Mouse (Mus musculus): ENCODE results near the gene Umodl1. TPM values are rescaled to one million over a fixed set of nuclear protein-coding genes. Genes with fewer than 3 reads are reported as not detected.

Gene Umodl1
- not detected for total RNA-seq (2021)

DNA sequence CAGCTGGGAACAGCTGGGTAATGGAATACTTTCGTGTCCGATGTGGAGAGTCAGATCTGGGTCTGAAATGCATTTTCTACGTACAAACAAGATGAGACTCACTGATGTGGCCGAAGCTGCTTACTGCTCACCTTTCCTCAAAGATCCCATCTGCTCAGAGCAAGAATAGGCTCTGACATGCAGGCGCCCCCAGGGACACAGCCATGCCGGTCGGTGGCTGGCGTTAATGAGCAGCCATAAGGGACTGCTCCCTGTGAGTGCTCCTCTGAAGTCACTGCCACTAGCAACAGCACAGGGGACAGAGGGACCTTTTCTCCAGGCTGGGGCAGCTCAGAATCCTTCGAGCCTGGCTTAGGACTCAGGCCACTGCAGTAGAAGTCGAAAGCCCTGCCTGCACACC is at the start of gene Umodl1:
Gene Umodl1 (plus strand): TSS at position 301 of the 400 bp plus-strand sequence.
- no peak for DNase-seq (ENCODE audit: low spot score)
- intact Hi-C loops (cut with DNase I): no loop called here

DNA sequence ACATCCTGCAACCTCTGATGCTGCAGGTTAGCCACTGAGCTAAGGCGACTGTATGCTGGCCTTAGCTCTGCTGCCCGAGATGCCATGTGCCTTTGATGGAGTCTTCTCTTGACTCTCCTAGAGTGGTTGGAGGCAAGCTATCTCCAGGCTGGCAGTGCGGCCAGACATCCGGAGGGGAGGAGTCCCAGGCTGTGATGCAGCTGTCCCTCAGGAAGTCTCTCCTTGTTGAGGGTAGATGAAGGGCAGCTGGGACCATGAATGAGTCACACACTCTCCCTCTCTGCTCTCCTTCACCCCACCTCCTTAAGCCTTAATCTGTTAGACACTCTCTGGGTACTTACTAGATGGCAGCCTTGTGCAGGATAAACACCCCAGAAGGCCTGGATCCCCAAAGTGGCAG is 46.9 kb upstream of the Umodl1 start:
- DNase-seq (ENCODE audit: low spot score): no peak
- intact Hi-C loops (cut with DNase I): no loop called here

DNA sequence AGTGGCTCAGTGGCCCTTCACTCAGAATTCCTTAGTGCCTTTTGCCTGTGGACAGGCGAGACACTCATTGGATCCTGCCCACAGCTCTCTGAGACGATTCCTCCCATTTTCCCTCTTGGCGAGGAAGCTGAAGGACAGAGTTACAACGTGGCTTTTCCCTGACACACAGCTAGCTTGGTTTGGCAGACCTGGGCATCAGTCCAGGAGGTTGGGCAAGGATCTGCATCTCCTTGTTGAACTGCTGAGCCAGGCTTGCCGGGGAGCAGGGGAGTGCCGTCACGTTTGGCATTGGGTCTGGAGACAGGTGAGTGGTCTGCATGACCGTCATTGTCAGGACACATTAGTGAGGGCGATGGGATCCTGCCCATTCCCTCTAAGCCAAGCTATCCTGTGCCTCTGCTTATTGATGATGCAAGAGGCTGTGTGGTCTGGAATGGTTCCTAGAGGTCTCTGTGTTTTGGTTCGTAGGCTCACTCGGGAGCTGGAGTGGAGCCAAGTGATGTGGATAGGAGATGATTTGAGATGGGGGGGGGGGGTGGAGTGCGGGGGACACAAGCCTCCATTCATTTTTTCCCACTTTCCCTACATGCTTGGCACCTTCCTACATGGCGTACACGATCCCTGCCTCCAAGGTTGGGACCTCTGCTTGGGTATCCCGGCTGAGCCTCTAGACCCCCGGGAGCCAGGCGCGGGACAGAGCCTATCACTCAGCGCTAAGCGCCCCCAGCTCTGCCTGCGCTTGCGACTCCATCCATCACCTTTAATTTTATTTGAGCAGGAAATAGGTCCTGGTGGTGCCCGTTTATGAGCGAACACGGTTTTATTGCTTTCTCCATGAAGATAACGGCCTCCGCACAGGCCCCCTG is 43.3 kb upstream of the Umodl1 start:
- DNase-seq (ENCODE audit: low spot score): no peak
- intact Hi-C loops (cut with DNase I): no loop called here

DNA sequence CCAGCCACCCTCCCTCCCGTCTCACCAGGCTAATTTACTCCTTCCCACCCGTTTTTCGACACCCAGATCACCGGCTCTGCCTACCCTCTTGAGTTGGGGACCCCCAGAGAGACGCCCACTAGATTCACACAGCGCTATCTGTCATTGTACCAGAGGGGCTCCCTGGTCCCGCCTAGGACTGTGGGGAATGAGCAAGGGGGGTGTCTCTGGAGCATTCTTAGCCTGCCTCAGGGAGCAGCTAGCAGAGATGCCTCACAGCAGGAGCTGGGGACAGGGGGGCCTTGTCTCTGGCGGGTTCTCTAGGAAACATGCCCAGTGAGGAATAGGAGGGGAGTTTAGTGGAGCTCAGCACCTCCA is 42.7 kb upstream of the Umodl1 start:
- no peak for DNase-seq (ENCODE audit: low spot score)
- intact Hi-C loops (cut with DNase I): no loop called here

DNA sequence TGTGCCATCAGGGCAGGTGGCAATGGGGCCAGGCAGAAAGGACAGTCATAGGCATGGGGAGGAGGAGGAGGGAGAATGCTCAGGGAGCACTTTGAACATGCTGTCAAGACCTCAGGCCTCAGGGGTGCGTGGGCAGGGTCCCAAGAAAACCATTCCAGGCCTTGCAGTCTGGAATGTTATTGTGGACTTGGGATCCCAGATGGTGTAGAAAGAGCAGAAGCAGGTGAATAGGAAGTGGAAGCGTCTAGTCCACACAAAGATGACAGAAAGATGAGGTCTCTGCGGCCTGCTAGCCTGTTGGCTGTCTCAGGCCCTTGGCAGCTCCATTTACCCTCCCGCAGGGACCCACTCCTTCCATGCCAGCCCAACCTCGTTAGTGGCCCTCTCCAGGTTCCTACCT is 41.9 kb upstream of the Umodl1 start:
- DNase-seq (ENCODE audit: low spot score): no peak

DNA sequence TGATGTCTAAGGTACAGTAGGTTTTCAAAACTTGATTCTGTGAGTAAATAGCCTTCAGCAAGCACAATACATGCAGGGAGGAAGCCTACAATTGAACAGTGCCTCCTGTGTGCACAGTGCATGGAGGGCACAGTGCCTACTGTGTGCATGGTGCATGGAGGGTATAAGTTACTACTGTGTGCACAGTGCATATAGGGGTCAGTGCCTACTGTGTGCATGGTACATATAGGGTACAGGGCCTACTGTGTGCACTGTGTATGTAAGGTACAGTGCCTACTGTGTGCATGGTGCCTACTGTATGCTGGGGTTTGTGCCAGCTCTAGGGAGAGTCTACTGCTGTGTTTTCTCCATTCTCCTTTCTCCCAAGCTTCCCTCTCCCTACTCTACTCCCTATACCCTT is 40.2 kb upstream of the Umodl1 start:
- DNase-seq (ENCODE audit: low spot score): no peak
- intact Hi-C loops (cut with DNase I): no loop called here

More for the DNA sequence above, 41.9 kb upstream of the Umodl1 start:
- intact Hi-C loops (cut with DNase I): no loop called here

DNA sequence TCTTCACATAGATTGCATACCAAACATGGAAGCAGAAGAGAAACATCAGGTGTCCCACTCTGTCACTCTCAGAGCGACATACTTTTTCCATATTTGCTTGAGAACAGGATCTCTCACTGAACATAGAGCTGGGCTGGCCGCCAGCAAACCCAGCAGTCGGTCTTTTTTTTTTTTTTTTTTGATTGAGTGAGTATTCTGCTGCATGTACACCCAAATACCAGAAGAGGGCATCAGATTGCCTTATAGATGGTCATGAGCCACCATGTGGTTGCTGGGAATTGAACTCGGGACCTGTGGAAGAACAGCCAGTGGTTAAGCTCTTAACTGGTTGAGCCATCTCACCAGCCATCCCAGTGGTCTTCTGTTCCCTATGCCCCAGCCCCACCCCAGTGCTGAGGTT is 30.9 kb upstream of the Umodl1 start:
- intact Hi-C loops (cut with DNase I): no loop called here
- no peak for DNase-seq (ENCODE audit: low spot score)

DNA sequence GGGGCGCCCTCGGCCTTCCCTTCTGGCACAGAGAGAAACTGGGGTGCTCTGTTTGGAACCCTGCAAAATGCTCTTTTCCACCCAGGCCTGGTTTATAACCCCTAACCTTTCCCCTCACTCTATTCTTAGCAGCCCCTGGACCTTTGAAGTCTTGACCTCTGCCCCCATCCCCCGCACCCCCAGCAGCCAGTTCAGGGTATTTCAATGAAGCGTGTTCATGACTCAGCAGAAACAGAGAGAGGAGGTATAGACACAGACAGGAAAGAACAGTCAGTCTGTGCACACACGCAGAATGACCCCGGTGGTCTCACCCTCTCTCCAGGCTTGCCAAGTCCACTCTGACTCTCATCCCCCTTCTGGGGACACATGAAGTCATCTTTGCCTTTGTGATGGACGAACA is 23.6 kb upstream of the Umodl1 start:
- no peak for DNase-seq (ENCODE audit: low spot score)
- intact Hi-C loops (cut with DNase I): no loop called here

DNA sequence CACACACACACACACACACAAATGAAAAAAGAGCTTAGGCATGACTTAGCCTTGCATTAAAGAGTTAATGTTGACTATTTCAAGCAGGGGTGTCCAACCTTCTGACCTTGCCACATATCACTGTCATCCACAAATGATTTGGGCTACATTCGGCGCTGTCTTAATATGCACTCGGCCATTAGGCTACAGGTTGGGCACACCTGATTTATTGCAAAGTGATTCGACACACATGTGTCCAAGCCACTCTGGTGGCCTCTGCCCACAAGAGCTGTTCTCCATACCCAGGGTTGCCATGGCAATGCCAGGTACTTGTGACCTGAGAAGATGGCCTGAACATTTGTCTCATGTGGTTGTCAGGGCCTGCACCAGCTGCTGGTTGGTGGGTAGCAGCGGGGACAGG is 21.6 kb upstream of the Umodl1 start:
- intact Hi-C loops (cut with DNase I): no loop called here

DNA sequence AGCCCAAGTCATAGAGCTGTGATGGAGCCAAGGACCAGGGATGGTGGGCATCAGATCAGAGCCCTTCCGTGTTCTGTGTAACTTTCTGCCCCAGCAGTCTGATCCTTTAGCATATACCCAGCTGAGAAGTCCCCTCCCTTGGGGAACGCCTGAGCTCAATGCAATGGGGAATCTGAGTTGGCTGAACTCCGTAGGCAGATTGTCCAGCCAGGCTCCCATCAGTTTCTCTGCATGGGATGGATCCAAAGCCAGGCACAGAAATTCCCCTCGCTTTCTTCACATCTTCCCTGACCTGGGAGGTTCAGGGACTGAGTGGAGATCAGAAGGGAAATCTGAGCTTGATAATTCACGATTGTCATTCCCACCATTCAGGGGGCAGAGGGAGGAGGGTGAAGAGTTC is 19.1 kb upstream of the Umodl1 start:
- no peak for DNase-seq (ENCODE audit: low spot score)
- intact Hi-C loops (cut with DNase I): no loop called here

More for the DNA sequence above, 21.6 kb upstream of the Umodl1 start:
- DNase-seq (ENCODE audit: low spot score): no peak

DNA sequence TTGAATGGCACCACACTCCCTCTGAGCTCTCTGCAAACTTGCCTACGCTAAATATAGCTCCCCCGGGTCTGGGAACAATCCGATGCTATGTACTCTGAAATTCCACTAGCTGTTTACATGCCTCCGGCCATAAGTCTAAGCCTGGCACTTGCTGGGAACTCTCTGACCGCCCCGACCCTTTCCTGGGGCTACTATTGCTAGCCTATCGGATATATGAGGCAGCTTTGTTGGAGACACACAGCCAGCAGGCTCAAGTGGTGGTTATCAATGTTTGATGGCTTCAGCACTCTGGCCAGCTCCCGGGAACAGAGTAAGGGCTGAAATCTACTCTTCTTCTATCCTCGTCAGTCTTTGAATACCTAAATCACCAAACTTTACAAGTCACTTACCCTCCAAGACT is 15.9 kb upstream of the Umodl1 start:
- intact Hi-C loops (cut with DNase I): no loop called here
- no peak for DNase-seq (ENCODE audit: low spot score)

DNA sequence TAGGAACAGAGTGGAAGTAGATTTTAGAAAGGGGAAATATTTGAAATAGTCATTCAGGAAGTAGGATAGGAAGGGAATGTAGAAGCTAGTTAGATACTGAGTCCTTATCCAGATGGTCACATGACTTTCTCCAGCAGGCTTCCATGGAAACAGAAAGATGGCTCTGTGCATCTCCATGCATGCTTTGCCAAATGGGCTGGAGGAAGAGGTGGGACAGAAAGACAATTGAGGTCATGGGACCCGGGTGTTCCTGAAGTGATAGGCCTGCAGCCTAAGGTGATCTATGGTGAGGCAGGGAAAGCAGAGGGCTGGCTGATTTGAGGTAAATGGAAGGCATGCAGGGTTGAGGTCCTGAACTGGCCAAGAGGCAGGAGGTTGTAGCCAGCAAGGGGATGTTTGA is 6.1 kb upstream of the Umodl1 start:
- intact Hi-C loops (cut with DNase I): loop anchor here (5.0 kb wide), 1 partner anchor 106 kb away; no protein-coding TSS in a partner anchor

DNA sequence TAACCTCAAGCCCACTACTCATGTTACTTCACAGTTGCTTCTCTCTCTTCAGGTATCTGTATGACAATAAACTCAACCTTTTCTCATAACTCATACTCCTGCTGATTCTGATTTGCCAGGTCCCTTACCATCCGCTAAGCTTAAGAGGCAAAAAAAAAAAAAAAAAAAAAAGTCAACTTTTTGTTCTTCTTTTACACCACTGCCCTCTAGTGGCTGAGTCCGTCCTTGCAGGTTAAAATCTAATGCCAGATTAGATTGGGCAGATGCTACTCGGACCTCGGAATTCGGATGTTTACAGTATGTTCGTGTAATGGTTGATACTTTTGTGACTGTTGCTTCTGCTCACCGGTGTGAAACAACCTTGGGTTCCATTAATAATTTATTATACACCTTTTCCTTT is 3.7 kb upstream of the Umodl1 start:
- no peak for DNase-seq (ENCODE audit: low spot score)
- intact Hi-C loops (cut with DNase I): loop anchor here (2.0 kb wide), 2 partner anchors 134 to 204 kb away; no protein-coding TSS in a partner anchor

More for the DNA sequence above, 6.1 kb upstream of the Umodl1 start:
- DNase-seq (ENCODE audit: low spot score): no peak

DNA sequence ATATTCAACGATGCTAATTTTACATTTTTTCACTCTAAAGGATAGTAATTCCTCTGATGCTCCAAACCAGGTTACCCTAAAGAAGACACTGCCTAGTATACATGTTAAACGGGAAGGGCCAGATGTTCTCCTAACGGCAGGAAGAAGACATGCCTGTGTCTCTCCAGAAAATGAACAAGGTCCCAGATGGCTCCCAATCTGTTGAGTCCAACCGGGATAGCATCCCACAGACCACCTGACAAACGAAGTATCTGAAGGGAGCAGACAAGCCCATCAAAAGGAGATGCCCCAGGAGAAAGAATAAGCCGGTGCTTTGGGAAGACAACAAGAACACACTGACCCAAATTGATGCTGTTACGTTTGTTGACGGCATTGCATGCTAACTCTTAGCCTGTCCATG is 2.8 kb upstream of the Umodl1 start:
- no peak for DNase-seq (ENCODE audit: low spot score)
- intact Hi-C loops (cut with DNase I): loop anchor here (2.0 kb wide), 2 partner anchors 135 to 205 kb away; no protein-coding TSS in a partner anchor

DNA sequence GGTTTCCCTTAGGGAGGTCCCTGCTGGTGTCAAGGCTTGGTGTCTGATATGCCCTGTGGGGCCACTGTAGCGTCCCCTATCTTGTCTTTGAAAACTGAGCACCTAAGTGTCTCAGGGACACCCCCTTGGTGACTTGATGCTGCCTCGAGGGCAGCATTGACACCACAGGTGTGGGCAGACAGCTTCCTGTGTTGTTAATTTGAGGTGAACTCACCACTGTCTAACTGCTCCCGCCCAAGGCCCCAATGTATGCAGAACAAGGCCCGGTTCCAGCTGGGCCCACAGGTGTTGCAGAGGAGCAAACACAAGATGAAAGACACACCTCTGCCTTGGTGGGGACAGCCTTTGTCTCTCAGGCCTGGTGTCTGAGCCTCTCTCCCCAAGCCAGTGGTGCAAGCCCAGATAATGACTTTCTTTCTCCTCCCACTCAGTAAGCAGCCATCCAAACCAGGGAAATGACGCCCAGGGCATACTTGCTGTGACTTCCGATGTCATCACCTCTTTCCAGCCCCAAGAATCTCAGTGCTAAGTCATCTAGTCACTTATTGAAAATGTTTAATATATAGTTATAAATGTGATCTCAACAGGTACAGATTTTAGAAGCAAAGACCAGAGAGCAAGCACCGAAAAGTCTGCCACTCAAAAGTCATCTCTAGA is 7.6 kb downstream of the Umodl1 start:
- no peak for DNase-seq (ENCODE audit: low spot score)
- intact Hi-C loops (cut with DNase I): no loop called here

DNA sequence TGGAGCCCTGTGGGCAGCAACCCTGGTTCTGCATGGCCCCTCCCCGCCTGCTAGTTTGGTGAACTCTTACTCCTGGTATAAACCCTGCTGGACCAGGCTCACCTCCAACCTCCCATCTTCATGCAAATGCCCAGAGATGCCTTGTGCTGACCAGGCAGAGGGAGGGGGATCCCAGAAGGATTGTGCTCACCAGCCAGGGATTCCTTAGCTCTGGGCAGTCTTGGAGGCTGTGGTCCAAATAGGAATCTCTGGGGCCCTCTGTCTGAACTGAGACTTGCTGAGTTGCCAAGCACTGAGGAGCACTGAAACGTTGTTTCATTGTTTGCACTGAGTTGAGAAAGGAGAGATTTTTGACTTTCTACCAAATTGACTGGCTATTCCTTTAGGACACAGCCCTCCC is 8.4 kb downstream of the Umodl1 start:
- no peak for DNase-seq (ENCODE audit: low spot score)
- intact Hi-C loops (cut with DNase I): no loop called here

DNA sequence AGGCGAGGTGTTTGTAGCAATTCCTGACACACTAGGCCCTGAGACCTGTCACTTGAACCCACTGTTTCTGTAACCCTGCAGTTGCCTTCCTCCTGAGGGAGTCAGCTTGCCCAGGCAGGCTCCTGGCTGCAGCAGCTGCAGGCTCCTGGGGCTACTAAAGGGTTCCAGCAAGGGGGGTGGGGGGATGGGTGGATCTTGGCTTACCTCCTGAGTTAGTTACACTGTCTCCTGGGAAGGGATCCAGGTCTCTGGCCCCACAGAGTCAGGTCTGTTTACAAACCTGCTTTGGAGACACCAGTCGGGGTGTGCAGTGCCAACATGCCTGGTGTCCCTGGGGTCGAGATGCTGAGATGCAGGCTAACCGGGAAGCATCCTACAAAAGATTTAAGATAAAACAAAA is 15.5 kb downstream of the Umodl1 start:
- intact Hi-C loops (cut with DNase I): no loop called here
- no peak for DNase-seq (ENCODE audit: low spot score)

DNA sequence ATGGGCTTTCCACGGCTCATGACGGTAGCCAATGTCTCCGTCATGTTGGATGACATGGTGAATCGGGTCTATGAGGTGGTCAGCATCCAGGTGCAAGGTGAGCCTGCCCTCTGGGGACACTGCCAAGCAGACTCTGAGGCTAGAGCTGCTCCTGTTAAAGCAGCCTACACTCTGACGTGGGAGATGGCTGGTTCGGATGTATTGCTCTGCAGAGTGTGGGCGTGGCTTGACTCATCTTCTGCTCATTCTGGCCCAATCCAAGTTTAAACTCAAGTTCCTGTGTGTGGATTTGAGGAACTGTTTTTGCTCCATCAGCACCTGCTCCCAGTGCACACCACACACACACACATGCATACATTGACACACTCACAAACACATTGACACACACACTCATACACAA is 17.4 kb downstream of the Umodl1 start:
- no peak for DNase-seq (ENCODE audit: low spot score)
- intact Hi-C loops (cut with DNase I): no loop called here

DNA sequence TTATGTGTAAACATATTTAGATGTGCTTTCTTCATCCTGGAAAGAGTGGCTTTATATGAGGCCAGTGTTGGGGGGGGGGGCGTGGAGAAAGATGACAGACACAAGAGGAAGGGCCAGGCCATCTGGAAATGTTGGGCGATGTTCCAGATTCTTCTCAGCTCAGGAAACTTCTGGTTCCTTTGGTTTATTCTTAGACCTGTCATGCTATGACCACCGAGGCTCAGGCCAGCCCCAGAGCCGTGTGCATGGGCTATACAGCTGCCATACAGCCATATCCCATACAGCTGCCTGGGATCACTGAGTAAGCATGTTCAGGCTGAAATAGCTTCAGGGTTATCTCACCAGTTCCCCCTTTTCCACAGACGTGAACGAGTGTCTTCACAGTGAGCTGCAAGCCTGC is 18.9 kb downstream of the Umodl1 start:
- no peak for DNase-seq (ENCODE audit: low spot score)
- intact Hi-C loops (cut with DNase I): no loop called here

DNA sequence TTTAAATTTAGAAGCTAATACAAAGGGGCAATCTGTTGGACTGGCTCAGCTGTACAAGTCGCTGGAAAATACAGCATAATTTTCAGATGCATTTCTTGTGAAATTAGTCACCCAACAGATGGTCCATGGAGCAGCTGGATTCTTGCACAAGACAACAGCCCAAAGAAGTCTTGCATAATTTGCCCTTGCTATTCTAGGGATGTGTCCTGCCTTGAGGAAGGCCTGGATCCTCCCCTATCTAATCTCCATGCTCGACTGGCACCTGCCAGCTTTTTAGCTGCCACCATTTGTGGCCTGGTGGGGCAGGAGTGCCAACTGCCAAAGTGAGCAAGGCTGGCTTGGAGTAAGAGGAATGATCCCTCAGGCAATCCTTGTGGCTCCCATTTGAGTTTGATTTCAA is 22.9 kb downstream of the Umodl1 start:
- intact Hi-C loops (cut with DNase I): no loop called here
- no peak for DNase-seq (ENCODE audit: low spot score)

DNA sequence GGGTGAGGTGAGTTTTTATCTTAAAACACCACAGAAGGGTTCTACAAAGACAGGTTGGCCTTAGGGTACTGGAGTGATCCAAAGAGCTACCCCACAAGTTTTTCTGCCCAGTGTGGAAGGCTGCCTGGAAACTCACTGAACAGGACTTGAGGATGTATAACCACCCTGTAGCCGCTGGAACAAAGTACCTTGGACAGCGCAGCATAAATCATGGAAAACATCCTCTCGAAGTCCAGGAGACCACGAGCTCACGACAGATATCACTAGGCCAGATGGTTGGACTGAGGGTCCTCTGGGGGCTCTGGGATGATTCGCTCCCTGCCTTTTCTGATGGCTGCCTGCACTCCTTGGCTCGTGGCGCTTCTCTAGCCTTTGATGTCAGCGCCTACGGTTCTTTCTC is 24.1 kb downstream of the Umodl1 start:
- no peak for DNase-seq (ENCODE audit: low spot score)
- intact Hi-C loops (cut with DNase I): no loop called here

All from heart, postnatal 25 days (tissue).